Mouse (Mus musculus) 3134 (cell line): ENCODE measurements around the gene Magix.

Source experiments
- DNase-seq: peaks from one replicate; pipeline ENCODE4 v3.0.0-alpha.2; 2011; ENCODE audit warnings: low spot score; ENCODE audit not compliant: insufficient read length; ENCODE audit errors: extremely low read depth

The Magix gene

GRCm38 (mm10) chrX:7635101-7635500 is 46.0 kb downstream of the Magix start:
- DNase-seq: no peak

GRCm38 (mm10) chrX:7632560-7632959 is 48.5 kb downstream of the Magix start:
- no peak for DNase-seq
